Mouse (Mus musculus): Measurements from ENCODE around the gene Olfr1351.
"Not testable (repeated sequence)": the region's sequence is repeated elsewhere in the genome, so short reads cannot be mapped to it uniquely, and the experiment has no call there.

The Olfr1351 gene

GRCm38 (mm10) chr10:79012172-79012571, at the start of gene Olfr1351:
TSS of gene Olfr1351 (plus strand) at chr10:79012472.
- DNase-seq (ENCODE audit: low spot score in 2 of 2): no peak

- DNase-seq (ENCODE audit: low spot score in 2 of 2): not testable (repeated sequence)
Measured at GRCm38 (mm10) chr10:78963009-78963408, 49.3 kb upstream of the Olfr1351 start, which contains the start of gene Olfr1353. TSS of gene Olfr1353 (plus strand) at chr10:78963309.

GRCm38 (mm10) chr10:78980750-78981149, 31.5 kb upstream of the Olfr1351 start, which contains the start of gene Olfr1352:
TSS of gene Olfr1352 (plus strand) at chr10:78981050.
- no peak for DNase-seq (ENCODE audit: low spot score in 2 of 2)

GRCm38 (mm10) chr10:79028441-79028840, 16.2 kb downstream of the Olfr1351 start, which contains the start of gene Olfr57:
TSS of gene Olfr57 (plus strand) at chr10:79028741.
- DNase-seq (ENCODE audit: low spot score in 2 of 2): no peak

- DNase-seq (ENCODE audit: low spot score in 2 of 2): not testable (repeated sequence)
Measured at GRCm38 (mm10) chr10:79042457-79042856, 30.2 kb downstream of the Olfr1351 start.

GRCm38 (mm10) chr10:79057370-79057769, 45.1 kb downstream of the Olfr1351 start:
- not testable (repeated sequence) for DNase-seq (ENCODE audit: low spot score in 2 of 2)

All from natural killer cell, adult 2 months (primary cell).